Mouse (Mus musculus) lung, adult 18-20 months (tissue): ENCODE results near the gene Adgrb2.

Source experiments
- DNase-seq, 2 experiments: peaks; one replicate each; pipeline ENCODE4 v3.0.0; 2022; ENCODE audit warnings: mixed read lengths in 2 of 2

The Adgrb2 gene

GRCm38 (mm10) chr4:130033496-130033895 is 48.8 kb downstream of the Adgrb2 start:
- no peak for DNase-seq

GRCm38 (mm10) chr4:130036112-130036511 is 51.4 kb downstream of the Adgrb2 start:
- DNase-seq, result peak in 1 of 2 experiments; percentile 30

GRCm38 (mm10) chr4:130036573-130037401 is 52.1 kb downstream of the Adgrb2 start:
- DNase-seq, result peak; percentile 80 to 86

- DNase-seq, result no peak
Measured at GRCm38 (mm10) chr4:130039351-130039750, 54.7 kb downstream of the Adgrb2 start.

GRCm38 (mm10) chr4:130041076-130041475 is 56.4 kb downstream of the Adgrb2 start:
- DNase-seq, result no peak

GRCm38 (mm10) chr4:130044211-130044610 is 59.5 kb downstream of the Adgrb2 start:
- no peak for DNase-seq

GRCm38 (mm10) chr4:130045609-130046008 is 60.9 kb downstream of the Adgrb2 start:
- DNase-seq, result peak; percentile 33

GRCm38 (mm10) chr4:130047331-130048202 is 62.9 kb downstream of the Adgrb2 start, which contains the start of gene Col16a1:
Col16a1 (plus strand) TSS chr4:130047840.
- peak; percentile 91 to 95 for DNase-seq

GRCm38 (mm10) chr4:130048203-130048479 is 63.5 kb downstream of the Adgrb2 start:
- DNase-seq, result no peak

GRCm38 (mm10) chr4:130050056-130050824 is 65.6 kb downstream of the Adgrb2 start:
- peak; percentile 70 to 81 for DNase-seq

- DNase-seq, result no peak
Measured at GRCm38 (mm10) chr4:130052283-130052682, 67.6 kb downstream of the Adgrb2 start.

- no peak for DNase-seq
Measured at GRCm38 (mm10) chr4:130053111-130053510, 68.4 kb downstream of the Adgrb2 start.

GRCm38 (mm10) chr4:130054727-130055126 is 70.1 kb downstream of the Adgrb2 start:
- no peak for DNase-seq

- no peak for DNase-seq
Measured at GRCm38 (mm10) chr4:130055160-130056010, 70.7 kb downstream of the Adgrb2 start.

GRCm38 (mm10) chr4:130056011-130056322 is 71.3 kb downstream of the Adgrb2 start:
- no peak for DNase-seq

GRCm38 (mm10) chr4:130056471-130056870 is 71.8 kb downstream of the Adgrb2 start:
- no peak for DNase-seq

- DNase-seq, result no peak
Measured at GRCm38 (mm10) chr4:130060937-130061336, 76.3 kb downstream of the Adgrb2 start.

GRCm38 (mm10) chr4:130063191-130063590 is 78.5 kb downstream of the Adgrb2 start:
- DNase-seq, result no peak

GRCm38 (mm10) chr4:130066816-130067215 is 82.1 kb downstream of the Adgrb2 start:
- peak; percentile 42 to 56 for DNase-seq

GRCm38 (mm10) chr4:130070523-130070922 is 85.9 kb downstream of the Adgrb2 start:
- DNase-seq, result no peak

GRCm38 (mm10) chr4:130071758-130072157 is 87.1 kb downstream of the Adgrb2 start:
- no peak for DNase-seq
